Mouse (Mus musculus) midbrain, embryonic 11.5 days (tissue): ENCODE data around the gene Wdsub1. TPM values are rescaled to one million over a fixed set of nuclear protein-coding genes. Genes with fewer than 3 reads are reported as not detected.
A peak's percentile ranks its signal among the peaks of the same experiment; 100 is the strongest.
"Not testable (repeated sequence)": the region's sequence is repeated elsewhere in the genome, so short reads cannot be mapped to it uniquely, and the experiment has no call there.

Experiments
- ATAC-seq: fragments of 200-750 bp; cut with Nextera tagmentation; 2 replicates; pipeline ENCODE4 v1.8.0; 2017; ENCODE audit warnings: moderate TSS enrichment, moderate library complexity; ENCODE audit not compliant: low FRiP score
- DNase-seq: peaks from one replicate; pipeline ENCODE4 v3.0.0; 2015; ENCODE audit warnings: low spot score; ENCODE audit errors: missing footprints
- H3K27ac ChIP-seq: fragments of 300-500 bp; sonication (generic); 2 replicates; pipeline ENCODE4 v1.5.1; 2014; ENCODE audit warnings: low read depth, low read length
- H3K27me3 ChIP-seq: fragments of 300-500 bp; sonication (generic); 2 replicates; pipeline ENCODE4 v1.6.1; 2014; ENCODE audit warnings: mild to moderate bottlenecking, low read length, moderate library complexity, mixed read lengths; ENCODE audit not compliant: control insufficient read depth, insufficient read depth
- H3K36me3 ChIP-seq: fragments of 300-500 bp; sonication (generic); 2 replicates; pipeline ENCODE4 v1.6.1; 2014; ENCODE audit warnings: mild to moderate bottlenecking, low read length, moderate library complexity, mixed read lengths; ENCODE audit not compliant: control insufficient read depth, insufficient read depth
- H3K4me1 ChIP-seq: fragments of 300-500 bp; sonication (generic); 2 replicates; pipeline ENCODE4 v1.6.1; 2014; ENCODE audit warnings: low read length; ENCODE audit not compliant: control insufficient read depth, insufficient read depth
- H3K4me2 ChIP-seq: fragments of 300-500 bp; sonication (generic); 2 replicates; pipeline ENCODE4 v1.6.1; 2014; ENCODE audit warnings: mild to moderate bottlenecking, moderate library complexity
- H3K4me3 ChIP-seq: fragments of 300-500 bp; sonication (generic); 2 replicates; pipeline ENCODE4 v1.5.1; 2014; ENCODE audit warnings: low read depth, low read length
- H3K9ac ChIP-seq: fragments of 300-500 bp; sonication (generic); 2 replicates; pipeline ENCODE4 v1.6.1; 2014; ENCODE audit warnings: low read length
- H3K9me3 ChIP-seq: fragments of 300-500 bp; sonication (generic); 2 replicates; pipeline ENCODE4 v1.6.1; 2016; ENCODE audit warnings: low read length; ENCODE audit not compliant: control insufficient read depth
- WGBS: fragments of 180-500 bp; shearing (Covaris S2); extraction: QIAGEN DNeasy Blood & Tissue Kit; methylation state at CpG from one replicate; pipeline ENCODE4 v1.1.7; 2014; 5-methylcytosine and 5-hydroxymethylcytosine counted together
- polyA plus RNA-seq: library from polyadenylated mRNA; unstranded; fragments of >200 nt; fragmentation: Nextera tagmentation; extraction: Ambion mirVana; gene quantifications from 2 replicates; pipeline ENCODE4 v1.2.1, GENCODE M21; 2014

The Wdsub1 gene
- polyA plus RNA-seq, 1 experiment from 2014 or later = 19.2 TPM

DNA sequence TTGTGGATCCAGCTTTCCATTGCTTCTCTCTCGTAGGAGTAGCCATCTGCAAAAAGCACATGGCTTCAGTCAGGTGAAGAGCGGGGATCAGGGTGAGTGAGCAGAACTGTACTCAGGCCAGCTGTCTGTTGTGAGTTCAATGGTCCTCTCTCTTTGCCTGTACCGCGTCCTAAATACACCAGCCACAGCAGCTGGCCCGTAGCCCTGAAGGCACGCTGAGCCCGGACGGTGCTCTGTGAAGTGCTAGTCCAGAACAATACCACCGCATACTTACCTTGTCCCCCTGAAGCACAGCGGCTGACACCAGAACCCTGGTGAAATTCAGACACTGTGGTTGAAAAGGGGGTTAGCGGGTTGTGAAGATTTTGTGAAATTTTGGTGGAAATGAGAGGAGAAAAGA is 29.5 kb downstream of the Wdsub1 start:
- no peak overlapping the region for H3K27ac ChIP-seq
- ATAC-seq = no peak
- no peak overlapping the region for H3K9ac ChIP-seq
- H3K4me3 ChIP-seq = no peak overlapping the region
- H3K36me3 ChIP-seq = no peaks in the 10 kb centered on the region
- no peak for DNase-seq
- no peaks in the 10 kb centered on the region for H3K27me3 ChIP-seq
- H3K4me2 ChIP-seq = no peak overlapping the region
- WGBS = 84% methylated on average over 11 of the region's 11 CpGs
- H3K4me1 ChIP-seq = no peaks in the 10 kb centered on the region
- no peaks in the 10 kb centered on the region for H3K9me3 ChIP-seq

DNA sequence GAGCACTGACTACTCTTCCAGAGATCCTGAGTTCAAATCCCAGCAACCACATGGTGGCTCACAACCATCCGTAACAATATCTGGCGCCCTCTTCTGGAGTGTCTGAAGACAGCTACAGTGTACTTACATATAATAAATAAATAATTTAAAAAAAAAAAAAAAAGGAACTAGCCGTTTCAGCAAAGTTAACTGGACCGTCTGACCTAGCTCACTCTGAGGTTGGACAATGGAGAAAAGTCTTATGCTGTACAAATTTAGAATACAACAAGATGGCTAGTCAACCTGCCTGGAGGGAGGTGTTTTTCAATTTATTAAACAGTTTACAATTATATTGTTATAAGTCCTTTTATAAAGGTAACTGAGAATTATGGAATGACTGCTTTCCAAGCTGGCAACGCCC is 30.5 kb downstream of the Wdsub1 start:
- not testable (repeated sequence) for H3K36me3 ChIP-seq, H3K4me3 ChIP-seq, DNase-seq, H3K27me3 ChIP-seq, H3K9me3 ChIP-seq, H3K27ac ChIP-seq, H3K9ac ChIP-seq, ATAC-seq, H3K4me2 ChIP-seq, H3K4me1 ChIP-seq
- WGBS = 88% methylated on average over 3 of the region's 5 CpGs

DNA sequence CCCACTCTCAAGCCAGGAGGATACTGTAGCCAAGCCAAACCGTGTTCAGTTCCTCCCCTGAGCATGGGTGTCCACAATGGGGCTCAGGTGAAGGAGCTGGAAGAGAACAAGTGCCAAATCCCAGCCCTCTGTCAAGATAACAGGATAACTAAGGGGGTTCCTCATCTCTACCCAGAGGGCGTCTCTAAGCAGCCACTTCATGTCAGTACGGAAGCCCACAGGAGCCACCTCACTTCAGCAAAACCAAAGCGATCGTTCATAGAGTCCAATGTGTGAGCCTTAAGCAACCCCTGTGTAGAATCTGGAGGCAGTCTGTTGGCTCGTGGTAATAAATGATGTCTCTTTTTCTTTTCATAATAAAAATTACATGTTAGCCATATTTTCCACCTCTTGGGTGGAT is 38.5 kb downstream of the Wdsub1 start:
- Histone ChIP-seq H3K4me2 (no peak overlapping the region), H3K4me1 (no peaks in the 10 kb centered on the region), H3K4me3 (no peak overlapping the region), H3K27ac (no peak overlapping the region), H3K9ac (no peak overlapping the region), H3K36me3 (no peaks in the 10 kb centered on the region), H3K9me3 (no peaks in the 10 kb centered on the region), H3K27me3 (no peaks in the 10 kb centered on the region)
- ATAC-seq = no peak
- 88% methylated on average over 6 of the region's 6 CpGs for WGBS
- no peak for DNase-seq

DNA sequence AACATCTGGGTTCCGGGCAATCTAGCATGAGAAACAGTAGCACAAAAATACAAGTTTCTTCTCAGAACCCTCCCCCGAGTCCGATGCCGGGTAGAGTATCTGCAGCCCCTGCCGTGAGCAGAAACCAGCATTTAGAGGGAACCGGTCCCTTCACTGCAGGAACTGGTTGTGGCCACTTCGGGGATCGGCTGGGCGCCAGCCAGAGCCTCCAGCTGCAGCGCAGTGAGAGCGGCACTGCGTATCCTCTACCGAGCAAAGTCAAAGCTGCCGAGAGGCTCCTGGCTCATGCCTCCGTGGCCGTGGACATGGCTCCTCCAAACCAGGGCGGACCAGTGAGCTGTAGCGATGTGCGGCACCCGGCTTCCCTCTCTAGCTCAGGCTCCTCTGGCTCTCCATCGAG is 39.2 kb downstream of the Wdsub1 start:
- Histone ChIP-seq H3K4me3 (no peak overlapping the region), H3K36me3 (no peaks in the 10 kb centered on the region)
- WGBS = 80% methylated on average over 21 of the region's 21 CpGs

DNA sequence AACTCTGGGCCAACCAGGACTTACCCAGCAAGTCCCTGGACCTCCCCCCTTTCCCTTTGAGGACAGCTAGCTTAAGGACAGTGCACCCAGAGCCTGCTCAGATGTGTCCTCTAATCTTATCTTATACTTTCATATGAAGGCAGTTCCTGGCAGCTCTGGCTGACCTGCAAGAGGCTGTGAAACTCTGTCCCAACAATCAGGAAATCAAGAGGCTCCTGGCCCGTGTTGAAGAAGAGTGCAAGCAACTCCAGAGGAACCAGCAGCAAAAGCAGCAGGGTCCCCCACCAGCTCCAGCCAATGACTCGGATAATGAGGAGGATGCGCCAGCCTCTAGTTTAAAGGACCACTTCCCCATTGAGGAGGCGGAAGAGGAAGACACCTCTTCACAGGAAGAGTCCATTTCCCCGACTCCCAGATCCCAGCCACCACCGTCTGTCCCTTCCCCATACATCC is 39.8 kb downstream of the Wdsub1 start:
- no peak overlapping the region for H3K4me2 ChIP-seq
- H3K36me3 ChIP-seq = no peaks in the 10 kb centered on the region
- no peak for DNase-seq
- H3K9ac ChIP-seq = no peak overlapping the region
- H3K9me3 ChIP-seq = no peaks in the 10 kb centered on the region
- H3K27ac ChIP-seq = no peak overlapping the region
- no peak overlapping the region for H3K4me3 ChIP-seq
- no peaks in the 10 kb centered on the region for H3K27me3 ChIP-seq
- no peaks in the 10 kb centered on the region for H3K4me1 ChIP-seq
- no peak for ATAC-seq
- WGBS = 73% methylated on average over 6 of the region's 6 CpGs

More for the DNA sequence above, 39.2 kb downstream of the Wdsub1 start:
- Histone ChIP-seq H3K4me1 (no peaks in the 10 kb centered on the region), H3K9me3 (no peaks in the 10 kb centered on the region), H3K4me2 (no peak overlapping the region), H3K27me3 (no peaks in the 10 kb centered on the region), H3K9ac (no peak overlapping the region), H3K27ac (no peak overlapping the region)
- DNase-seq (no peak), ATAC-seq (no peak)

DNA sequence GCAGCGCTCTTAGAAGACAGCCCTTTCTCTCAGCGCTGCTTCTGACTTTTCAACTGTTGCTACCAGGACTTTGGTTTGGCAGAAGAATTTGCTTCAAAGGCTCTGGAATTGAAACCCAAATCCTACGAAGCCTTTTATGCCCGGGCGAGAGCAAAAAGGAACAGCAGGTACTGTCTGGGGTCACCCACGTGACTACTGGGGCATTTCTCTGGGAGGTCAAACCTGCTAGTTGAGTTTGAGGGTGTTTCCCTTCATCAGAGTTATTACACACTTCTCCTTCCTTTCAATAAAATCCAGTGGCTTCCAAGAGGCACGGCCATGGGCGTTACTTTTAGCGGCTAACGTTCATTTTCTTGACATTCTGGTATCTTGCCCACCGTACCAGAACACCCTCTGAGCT is 40.4 kb downstream of the Wdsub1 start:
- H3K27ac ChIP-seq = no peak overlapping the region
- H3K27me3 ChIP-seq = no peaks in the 10 kb centered on the region
- ATAC-seq (no peak), DNase-seq (no peak)
- no peaks in the 10 kb centered on the region for H3K4me1 ChIP-seq
- no peak overlapping the region for H3K9ac ChIP-seq
- no peak overlapping the region for H3K4me3 ChIP-seq
- 80% methylated on average over 11 of the region's 11 CpGs for WGBS
- no peak overlapping the region for H3K4me2 ChIP-seq
- no peaks in the 10 kb centered on the region for H3K9me3 ChIP-seq
- no peaks in the 10 kb centered on the region for H3K36me3 ChIP-seq

DNA sequence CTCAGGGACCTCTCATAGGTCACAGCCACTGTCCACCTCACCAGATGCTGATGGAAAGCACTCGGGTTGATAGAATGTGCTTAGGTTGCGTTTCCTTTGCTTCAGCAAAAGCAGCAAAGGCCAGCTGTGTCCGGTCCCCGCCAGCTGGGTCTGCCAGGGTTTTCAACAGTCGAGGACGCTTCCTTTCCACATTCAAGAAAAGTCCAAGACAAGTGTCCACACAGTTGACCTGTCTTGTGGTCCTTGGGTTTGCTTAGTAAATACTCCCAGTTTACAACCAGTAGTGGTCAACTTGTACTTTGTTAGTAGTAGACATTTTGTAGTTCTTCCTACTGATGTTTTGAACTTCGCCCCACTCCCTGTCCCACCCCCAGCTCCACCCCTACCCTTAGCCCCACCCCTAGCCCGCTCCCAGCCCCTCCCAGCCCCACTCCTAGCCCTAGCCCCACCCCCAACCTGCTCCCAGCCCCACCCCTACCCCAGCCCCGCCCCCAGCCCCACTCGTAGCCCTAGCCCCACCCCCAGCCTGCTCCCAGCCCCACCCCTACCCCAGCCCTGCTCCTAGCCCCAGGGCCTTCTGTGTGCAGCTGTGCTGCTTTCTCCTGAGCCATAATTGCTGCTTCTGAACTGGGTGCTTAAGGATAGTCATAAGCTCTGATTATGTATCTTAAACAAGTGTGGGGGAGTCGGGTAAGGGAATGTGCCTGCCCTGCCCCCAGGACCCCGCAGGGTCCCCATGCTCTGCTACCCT is 41.0 kb downstream of the Wdsub1 start:
- Histone ChIP-seq H3K27ac (no peak overlapping the region), H3K9ac (no peak overlapping the region), H3K27me3 (no peaks in the 10 kb centered on the region), H3K4me1 (no peaks in the 10 kb centered on the region), H3K4me3 (no peak overlapping the region), H3K4me2 (no peak overlapping the region), H3K9me3 (no peaks in the 10 kb centered on the region), H3K36me3 (no peaks in the 10 kb centered on the region)
- ATAC-seq (peak; percentile 40; the same call in 1 of the 2 replicates), DNase-seq (no peak)
- WGBS = 62% methylated on average over 11 of the region's 12 CpGs

DNA sequence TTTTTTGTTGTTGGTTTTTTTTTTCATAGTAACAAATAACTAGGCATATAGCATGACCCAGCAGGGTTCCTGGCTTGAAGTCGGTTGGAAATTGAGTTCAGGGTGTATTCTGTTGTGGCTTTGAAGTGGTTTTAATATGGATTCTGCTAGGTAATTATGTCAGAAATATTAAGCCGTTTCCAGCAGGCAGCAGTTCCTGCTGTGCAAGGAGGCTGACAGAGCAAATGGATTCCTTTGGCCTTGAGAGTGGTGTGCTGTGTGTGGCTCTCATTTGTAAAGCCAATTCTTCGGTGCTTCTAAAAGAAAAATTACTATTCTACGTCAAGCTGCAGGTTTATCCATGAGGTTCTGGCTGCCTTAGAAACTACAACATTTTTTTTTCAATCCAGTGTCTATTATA is 42.2 kb downstream of the Wdsub1 start:
- no peak for DNase-seq
- 56% methylated on average over 4 of the region's 4 CpGs for WGBS

DNA sequence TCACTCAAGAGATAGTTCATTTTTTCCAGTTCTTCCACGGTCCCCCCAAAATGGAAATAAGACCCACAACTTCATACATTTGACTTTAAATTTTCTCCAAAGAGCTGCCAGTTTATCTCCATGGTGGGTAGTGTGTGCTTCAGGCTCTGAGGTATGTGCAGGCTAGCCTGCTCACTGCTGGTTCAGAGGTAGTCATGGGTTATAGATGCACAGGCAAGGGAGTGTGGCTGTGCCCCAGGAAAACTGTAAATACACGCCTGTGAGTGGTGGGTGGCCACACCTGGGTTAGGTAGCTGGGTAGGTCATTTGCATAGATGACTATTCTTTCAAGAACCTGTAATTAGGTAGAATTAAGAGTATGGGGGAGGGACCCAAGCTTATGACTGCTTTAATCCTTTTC is 42.6 kb downstream of the Wdsub1 start:
- ATAC-seq (no peak), DNase-seq (no peak)
- 85% methylated on average over 2 of the region's 2 CpGs for WGBS
- H3K4me1 ChIP-seq = no peaks in the 10 kb centered on the region
- H3K27me3 ChIP-seq = no peaks in the 10 kb centered on the region
- no peak overlapping the region for H3K9ac ChIP-seq
- no peak overlapping the region for H3K4me3 ChIP-seq
- H3K9me3 ChIP-seq = no peaks in the 10 kb centered on the region
- H3K4me2 ChIP-seq = no peak overlapping the region
- no peaks in the 10 kb centered on the region for H3K36me3 ChIP-seq
- H3K27ac ChIP-seq = no peak overlapping the region

More for the DNA sequence above, 42.2 kb downstream of the Wdsub1 start:
- no peaks in the 10 kb centered on the region for H3K4me1 ChIP-seq
- H3K27me3 ChIP-seq = no peaks in the 10 kb centered on the region
- H3K4me3 ChIP-seq = no peak overlapping the region
- no peak overlapping the region for H3K9ac ChIP-seq
- H3K27ac ChIP-seq = no peak overlapping the region
- no peaks in the 10 kb centered on the region for H3K9me3 ChIP-seq
- no peak for ATAC-seq
- no peaks in the 10 kb centered on the region for H3K36me3 ChIP-seq
- H3K4me2 ChIP-seq = no peak overlapping the region
